Mouse (Mus musculus) spleen, adult 2 months (tissue): ENCODE results near the gene Teddm2.

Experiments used
- CTCF ChIP-seq: fragments of 200-500 bp; IDR thresholded peaks from 2 replicates; pipeline ENCODE4 v1.5.1; 2011; ENCODE audit warnings: mild to moderate bottlenecking, inconsistent platforms; ENCODE audit not compliant: insufficient read depth, insufficient read length, insufficient replicate concordance; ENCODE audit errors: extremely low read depth
- POLR2A ChIP-seq: fragments of 200-500 bp; IDR thresholded peaks from 2 replicates; pipeline ENCODE4 v1.6.1; 2011; ENCODE audit warnings: low read depth, low read length, inconsistent platforms

GRCm38 (mm10) chr1:153908208-153908607 is 8.2 kb upstream of the Teddm2 start:
- TF ChIP-seq CTCF: no peak
- TF ChIP-seq POLR2A: no peak
